Mouse (Mus musculus): Measurements from ENCODE around the gene Tcf19. TPM values are rescaled to one million over a fixed set of nuclear protein-coding genes. Genes with fewer than 3 reads are reported as not detected.

The Tcf19 gene
- 29.1 and 33.5 TPM in 2 replicates for polyA plus RNA-seq (2012)

DNA sequence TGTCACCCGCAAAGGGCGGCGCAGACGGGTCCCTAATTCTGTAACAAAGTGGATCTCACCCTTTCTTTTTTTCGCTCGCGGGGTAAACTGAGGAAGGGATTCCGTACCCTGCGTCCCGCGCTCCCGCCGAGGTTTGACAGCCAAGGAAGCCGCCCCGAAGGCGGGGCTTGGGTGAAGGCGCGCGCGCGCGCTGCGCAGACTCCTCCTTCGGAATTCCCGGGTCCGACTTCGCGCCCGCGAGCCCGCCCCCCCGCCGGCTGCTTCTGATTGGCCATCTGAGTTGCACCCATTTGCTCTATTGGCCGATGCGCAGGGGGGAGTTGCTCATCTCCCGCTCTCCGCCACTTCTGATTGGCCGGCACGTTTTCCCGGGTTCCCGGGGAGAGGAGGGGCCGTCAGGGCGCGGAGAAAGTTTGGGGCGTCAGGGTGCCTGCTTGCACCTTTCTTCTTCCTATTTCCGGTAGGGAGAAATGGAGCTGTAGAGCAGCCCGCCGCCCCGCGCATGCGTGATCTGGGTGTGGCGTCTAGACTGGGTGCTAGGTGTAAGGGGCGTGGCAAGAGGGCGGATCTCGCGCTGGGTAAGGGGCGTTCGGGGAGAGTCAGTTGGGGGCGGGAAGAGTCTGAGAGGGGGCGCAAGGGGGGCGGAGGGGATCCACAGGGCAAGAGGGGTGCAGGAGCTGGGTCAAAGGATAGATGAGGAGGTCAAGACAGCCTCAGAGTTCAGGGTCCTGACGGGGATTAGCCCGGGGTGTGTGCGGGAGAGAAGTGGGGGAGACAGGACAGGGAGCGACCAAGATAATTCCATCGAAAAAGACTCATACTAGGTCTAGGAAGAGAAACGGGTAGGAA, at the start of gene Tcf19, which contains the start of gene Cchcr1:
Gene Tcf19, minus strand, starts transcription at position 173 of the 849 bp plus-strand sequence.
Gene Cchcr1, plus strand, starts transcription at position 449 of the 849 bp plus-strand sequence.
- TF ChIP-seq TAL1 (IDR thresholded peaks at IDR 0.05; ENCODE audit: low read length) (no peak), GATA1 (IDR thresholded peaks at IDR 0.05; ENCODE audit: low read length) (no peak)
- H3K9me3 ChIP-seq (ENCODE audit: control insufficient read depth, low read length): no peaks in the 10 kb centered on the region
- H3K36me3 ChIP-seq (ENCODE audit: control insufficient read depth): peaks cover 72% of the 10 kb centered on the region
- no peaks in the 10 kb centered on the region for H3K27me3 ChIP-seq (ENCODE audit: control insufficient read depth)
- peak within 1 kb of the TSS; percentile 68 for H3K4me3 ChIP-seq (replicated peaks)
- peaks cover 50% of the 10 kb centered on the region for H3K4me1 ChIP-seq (ENCODE audit: control insufficient read depth)

- peaks cover 2% of the 10 kb centered on the region; the same call in 1 of the 2 replicates for H3K9me3 ChIP-seq (ENCODE audit: control insufficient read depth, low read length)
- H3K4me3 ChIP-seq (replicated peaks): no peak overlapping the region
- H3K36me3 ChIP-seq (ENCODE audit: control insufficient read depth): no peaks in the 10 kb centered on the region
- no peaks in the 10 kb centered on the region for H3K27me3 ChIP-seq (ENCODE audit: control insufficient read depth)
- H3K4me1 ChIP-seq (ENCODE audit: control insufficient read depth): no peaks in the 10 kb centered on the region
- TF ChIP-seq TAL1 (IDR thresholded peaks at IDR 0.05; ENCODE audit: low read length) (no peak), GATA1 (IDR thresholded peaks at IDR 0.05; ENCODE audit: low read length) (no peak)
Observed at GRCm38 (mm10) chr17:35558216-35558615, 41.6 kb upstream of the Tcf19 start.

DNA sequence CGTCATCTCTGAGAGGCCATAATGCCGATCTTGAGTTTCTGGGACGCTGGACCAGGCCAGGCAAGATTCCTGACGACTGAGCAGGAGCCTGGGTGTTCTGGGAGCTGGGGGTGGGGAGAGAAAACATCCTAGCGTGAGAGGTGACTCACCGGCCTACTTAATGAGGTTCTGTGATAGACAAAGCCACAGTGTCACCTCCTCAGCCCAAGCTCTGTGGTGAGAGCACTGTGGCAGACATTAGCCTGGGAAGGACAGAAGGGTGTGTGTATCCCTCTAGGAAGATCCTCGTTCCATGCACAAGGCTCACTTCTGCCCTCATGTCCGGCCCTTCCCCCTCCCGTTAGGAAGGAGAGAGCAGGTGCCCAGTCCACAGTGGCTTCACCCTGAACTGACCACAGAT, 40.7 kb upstream of the Tcf19 start:
- Histone ChIP-seq H3K27me3 (ENCODE audit: control insufficient read depth) (no peaks in the 10 kb centered on the region), H3K36me3 (ENCODE audit: control insufficient read depth) (no peaks in the 10 kb centered on the region), H3K4me3 (replicated peaks) (no peak overlapping the region), H3K4me1 (ENCODE audit: control insufficient read depth) (no peaks in the 10 kb centered on the region), H3K9me3 (ENCODE audit: control insufficient read depth, low read length) (peaks cover 2% of the 10 kb centered on the region; the same call in 1 of the 2 replicates)
- TF ChIP-seq GATA1 (IDR thresholded peaks at IDR 0.05; ENCODE audit: low read length) (no peak), TAL1 (IDR thresholded peaks at IDR 0.05; ENCODE audit: low read length) (no peak)

DNA sequence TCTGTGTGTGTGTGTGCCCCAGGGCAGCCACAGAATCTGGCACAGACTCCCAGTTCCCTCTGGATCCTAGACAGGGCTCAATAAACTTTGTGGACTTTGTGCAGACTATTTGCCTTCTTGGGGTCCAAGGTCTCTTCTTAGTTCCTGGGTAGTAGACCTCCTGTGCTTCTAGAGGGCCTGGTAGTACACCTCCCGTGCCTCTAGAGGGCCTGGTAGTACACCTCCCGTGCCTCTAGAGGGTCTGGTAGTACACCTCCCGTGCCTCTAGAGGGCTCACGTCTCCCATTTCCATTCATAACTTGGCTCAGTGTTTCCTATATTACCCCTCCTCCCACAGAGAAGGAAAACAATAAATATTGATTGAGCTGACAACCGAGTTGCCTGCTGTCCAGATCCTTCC, 40.2 kb upstream of the Tcf19 start:
- TF ChIP-seq TAL1 (IDR thresholded peaks at IDR 0.05; ENCODE audit: low read length) (no peak), GATA1 (IDR thresholded peaks at IDR 0.05; ENCODE audit: low read length) (no peak)
- Histone ChIP-seq H3K4me3 (replicated peaks) (no peak overlapping the region), H3K4me1 (ENCODE audit: control insufficient read depth) (no peaks in the 10 kb centered on the region), H3K36me3 (ENCODE audit: control insufficient read depth) (no peaks in the 10 kb centered on the region), H3K27me3 (ENCODE audit: control insufficient read depth) (no peaks in the 10 kb centered on the region), H3K9me3 (ENCODE audit: control insufficient read depth, low read length) (peaks cover 2% of the 10 kb centered on the region; the same call in 1 of the 2 replicates)

- H3K27me3 ChIP-seq (ENCODE audit: control insufficient read depth): no peaks in the 10 kb centered on the region
- H3K9me3 ChIP-seq (ENCODE audit: control insufficient read depth, low read length): peaks cover 2% of the 10 kb centered on the region; the same call in 1 of the 2 replicates
- TF ChIP-seq GATA1 (IDR thresholded peaks at IDR 0.05; ENCODE audit: low read length) (no peak), TAL1 (IDR thresholded peaks at IDR 0.05; ENCODE audit: low read length) (no peak)
- no peaks in the 10 kb centered on the region for H3K4me1 ChIP-seq (ENCODE audit: control insufficient read depth)
- no peaks in the 10 kb centered on the region for H3K36me3 ChIP-seq (ENCODE audit: control insufficient read depth)
- no peak overlapping the region for H3K4me3 ChIP-seq (replicated peaks)
Observed at GRCm38 (mm10) chr17:35556186-35556765, 39.7 kb upstream of the Tcf19 start.

DNA sequence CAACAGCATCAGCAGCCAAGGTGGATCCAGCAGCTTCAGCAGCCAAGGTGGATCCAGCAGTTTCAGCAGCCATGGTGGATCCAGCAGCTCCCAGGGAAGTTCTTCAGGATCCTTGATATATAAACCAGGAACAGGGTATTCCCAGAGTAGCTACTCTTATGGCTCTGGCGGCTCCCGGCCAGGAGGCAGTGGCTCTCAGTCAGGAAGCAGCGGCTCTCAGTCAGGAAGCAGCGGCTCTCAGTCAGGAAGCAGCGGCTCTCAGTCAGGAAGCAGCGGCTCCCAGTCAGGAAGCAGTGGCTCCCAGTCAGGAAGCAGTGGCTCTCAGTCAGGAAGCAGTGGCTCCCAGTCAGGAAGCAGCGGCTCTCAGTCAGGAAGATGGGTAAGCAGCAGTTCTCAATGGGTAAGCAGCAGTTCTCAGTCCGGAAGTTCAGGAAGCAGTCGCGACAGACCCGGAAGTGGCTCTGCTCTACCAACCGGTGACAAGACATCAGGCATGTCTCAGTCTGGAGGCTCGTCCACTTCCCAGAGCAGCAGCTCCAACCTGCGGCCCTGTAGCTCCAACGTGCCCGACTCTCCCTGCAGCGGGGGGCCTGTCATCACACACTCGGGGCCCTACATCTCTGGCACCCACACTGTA, 38.3 kb upstream of the Tcf19 start:
- TF ChIP-seq TAL1 (IDR thresholded peaks at IDR 0.05; ENCODE audit: low read length) (no peak), GATA1 (IDR thresholded peaks at IDR 0.05; ENCODE audit: low read length) (no peak)
- Histone ChIP-seq H3K36me3 (ENCODE audit: control insufficient read depth) (no peaks in the 10 kb centered on the region), H3K27me3 (ENCODE audit: control insufficient read depth) (no peaks in the 10 kb centered on the region)

GRCm38 (mm10) chr17:35554321-35554720, 37.7 kb upstream of the Tcf19 start:
- Histone ChIP-seq H3K9me3 (ENCODE audit: control insufficient read depth, low read length) (peaks cover 2% of the 10 kb centered on the region; the same call in 1 of the 2 replicates), H3K27me3 (ENCODE audit: control insufficient read depth) (no peaks in the 10 kb centered on the region), H3K4me3 (replicated peaks) (no peak overlapping the region), H3K36me3 (ENCODE audit: control insufficient read depth) (no peaks in the 10 kb centered on the region), H3K4me1 (ENCODE audit: control insufficient read depth) (no peaks in the 10 kb centered on the region)
- TF ChIP-seq GATA1 (IDR thresholded peaks at IDR 0.05; ENCODE audit: low read length): no peak
- TF ChIP-seq TAL1 (IDR thresholded peaks at IDR 0.05; ENCODE audit: low read length): no peak

More for the DNA sequence above, 38.3 kb upstream of the Tcf19 start:
- Histone ChIP-seq H3K4me3 (replicated peaks) (no peak overlapping the region), H3K9me3 (ENCODE audit: control insufficient read depth, low read length) (peaks cover 2% of the 10 kb centered on the region; the same call in 1 of the 2 replicates), H3K4me1 (ENCODE audit: control insufficient read depth) (no peaks in the 10 kb centered on the region)

DNA sequence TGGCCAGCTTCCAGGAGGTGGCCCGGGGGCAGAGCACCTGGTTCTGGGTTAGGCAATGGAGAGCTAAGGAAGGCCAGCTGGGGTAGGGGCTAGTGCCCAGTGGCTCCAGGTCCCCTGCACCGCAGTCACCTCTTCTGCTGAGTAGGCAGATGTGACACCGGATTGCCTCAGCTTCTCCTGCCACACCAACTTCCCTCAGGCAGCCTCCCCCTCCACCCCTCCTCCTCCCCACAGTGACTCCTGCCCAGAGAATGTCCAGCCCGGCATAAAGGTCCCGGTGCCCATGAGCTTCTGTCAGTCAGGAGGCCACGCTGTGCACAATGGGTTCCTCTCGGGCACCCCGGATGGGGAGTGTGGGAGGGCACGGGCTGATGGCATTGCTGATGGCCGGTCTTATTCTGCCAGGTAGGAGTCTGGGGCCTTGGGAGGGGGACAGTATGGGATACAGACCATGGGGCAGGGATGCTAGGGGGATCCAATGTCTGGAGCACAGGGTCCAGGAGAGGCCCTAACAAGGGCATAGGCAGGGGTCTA, 35.3 kb upstream of the Tcf19 start, which contains the start of gene Cdsn:
Gene Cdsn, plus strand, starts transcription at position 248 of the 534 bp plus-strand sequence.
- TF ChIP-seq GATA1 (IDR thresholded peaks at IDR 0.05; ENCODE audit: low read length): no peak
- TF ChIP-seq TAL1 (IDR thresholded peaks at IDR 0.05; ENCODE audit: low read length): no peak
- no peaks in the 10 kb centered on the region for H3K27me3 ChIP-seq (ENCODE audit: control insufficient read depth)
- H3K4me3 ChIP-seq (replicated peaks): no peak within 1 kb of the TSS

More for the DNA sequence above, 35.3 kb upstream of the Tcf19 start, which contains the start of gene Cdsn:
- Histone ChIP-seq H3K36me3 (ENCODE audit: control insufficient read depth) (no peaks in the 10 kb centered on the region), H3K4me1 (ENCODE audit: control insufficient read depth) (no peaks in the 10 kb centered on the region), H3K9me3 (ENCODE audit: control insufficient read depth, low read length) (peaks cover 2% of the 10 kb centered on the region; the same call in 1 of the 2 replicates)
